Mouse (Mus musculus) heart, postnatal 0 days (tissue): Measurements from ENCODE around the gene Tigit. TPM values are rescaled to one million over a fixed set of nuclear protein-coding genes. Genes with fewer than 3 reads are reported as not detected.

ENCODE experiments used
- ATAC-seq: fragments of 200-750 bp; cut with Nextera tagmentation; 2 replicates; pipeline ENCODE4 v1.8.0; 2017; ENCODE audit warnings: low read depth, moderate number of reproducible peaks, moderate library complexity; ENCODE audit not compliant: insufficient read depth
- DNase-seq: peaks from one replicate; pipeline ENCODE4 v3.0.0-alpha.2; 2016; ENCODE audit warnings: low spot score
- H3K27ac ChIP-seq: fragments of 300-500 bp; sonication (generic); 2 replicates; pipeline ENCODE4 v1.5.1; 2014; ENCODE audit warnings: low read depth, mild to moderate bottlenecking
- H3K27me3 ChIP-seq: fragments of 300-500 bp; sonication (generic); 2 replicates; pipeline ENCODE4 v1.6.1; 2014; ENCODE audit warnings: low read length, mixed read lengths; ENCODE audit not compliant: control insufficient read depth, insufficient read depth
- H3K36me3 ChIP-seq: fragments of 300-500 bp; sonication (generic); replicated peaks from 2 replicates; pipeline ENCODE4 v1.6.1; 2014; ENCODE audit warnings: low read length, mixed read lengths; ENCODE audit not compliant: control insufficient read depth, insufficient read depth
- H3K4me1 ChIP-seq: fragments of 300-500 bp; sonication (generic); 2 replicates; pipeline ENCODE4 v1.6.1; 2014; ENCODE audit warnings: antibody characterized with exemption; ENCODE audit not compliant: control insufficient read depth, insufficient read depth
- H3K4me2 ChIP-seq: fragments of 300-500 bp; sonication (generic); 2 replicates; pipeline ENCODE4 v1.6.1; 2014; ENCODE audit warnings: low read depth, mild to moderate bottlenecking, low read length, moderate library complexity
- H3K4me3 ChIP-seq: fragments of 300-500 bp; sonication (generic); 2 replicates; pipeline ENCODE4 v1.5.1; 2014; ENCODE audit warnings: low read depth, low read length
- H3K9ac ChIP-seq: fragments of 300-500 bp; sonication (generic); replicated peaks from 2 replicates; pipeline ENCODE4 v1.6.1; 2014; ENCODE audit warnings: low read depth, low read length, mixed read lengths
- H3K9me3 ChIP-seq: fragments of 300-500 bp; sonication (generic); replicated peaks from 2 replicates; pipeline ENCODE4 v1.6.1; 2016; ENCODE audit warnings: low read length; ENCODE audit not compliant: control insufficient read depth
- CTCF ChIP-seq: IDR thresholded peaks from 2 replicates; pipeline ENCODE4 v1.5.1; 2016; ENCODE audit warnings: antibody characterized with exemption, control low read depth, low read depth
- EP300 ChIP-seq: IDR thresholded peaks from 2 replicates; pipeline ENCODE4 v1.6.1; 2016; ENCODE audit warnings: antibody characterized with exemption, low read depth
- WGBS: fragments of 180-500 bp; shearing (Covaris S2); extraction: QIAGEN DNeasy Blood & Tissue Kit; methylation state at CpG from one replicate; pipeline ENCODE4 v1.1.7; 2014; 5-methylcytosine and 5-hydroxymethylcytosine counted together
- polyA plus RNA-seq: library from polyadenylated mRNA; unstranded; fragments of >200 nt; fragmentation: Nextera tagmentation; extraction: Ambion mirVana; gene quantifications from 2 replicates; pipeline ENCODE4 v1.2.1, GENCODE M21; 2015
- total RNA-seq: library from RNA; depleted of rRNA; stranded (reverse); fragments of >200 nt; gene quantifications from 2 replicates; pipeline ENCODE4 v1.2.3, GENCODE M21; 2014; ENCODE audit warnings: low replicate concordance

Gene Tigit
- total and polyA plus RNA-seq, 2 experiments from 2014 or later = not detected

DNA sequence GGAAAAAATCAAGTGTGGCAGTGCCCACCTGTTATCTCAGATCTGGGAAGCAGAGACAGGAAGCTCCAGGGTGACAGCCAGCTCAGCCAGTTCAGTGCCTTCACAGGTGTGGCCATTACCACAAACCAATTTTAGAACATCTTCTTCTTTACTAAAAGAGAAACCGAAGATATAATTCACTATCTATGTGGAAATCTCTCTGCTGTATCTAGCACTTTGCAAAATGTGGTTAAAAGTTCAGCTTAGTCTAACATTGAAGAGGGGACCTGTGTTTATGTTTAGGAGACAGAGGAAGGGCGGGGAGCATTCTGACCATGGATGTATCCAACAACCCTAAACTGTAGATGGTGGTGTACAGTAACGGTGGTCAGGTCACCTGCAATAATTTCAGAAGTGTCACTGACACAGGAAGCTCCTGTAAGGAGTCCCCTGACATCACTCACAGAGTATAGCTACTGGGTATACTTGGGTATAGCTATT, 26.3 kb upstream of the Tigit start:
- Histone ChIP-seq H3K27ac (no peak overlapping the region), H3K27me3 (no peaks in the 10 kb centered on the region), H3K9me3 (no peaks in the 10 kb centered on the region), H3K4me1 (no peaks in the 10 kb centered on the region), H3K36me3 (no peaks in the 10 kb centered on the region), H3K4me3 (no peak overlapping the region), H3K4me2 (no peak overlapping the region), H3K9ac (no peak overlapping the region)
- TF ChIP-seq EP300 (no peak), CTCF (no peak)
- 88% methylated on average over 3 of the region's 3 CpGs for WGBS
- no peak for ATAC-seq
- DNase-seq = no peak

DNA sequence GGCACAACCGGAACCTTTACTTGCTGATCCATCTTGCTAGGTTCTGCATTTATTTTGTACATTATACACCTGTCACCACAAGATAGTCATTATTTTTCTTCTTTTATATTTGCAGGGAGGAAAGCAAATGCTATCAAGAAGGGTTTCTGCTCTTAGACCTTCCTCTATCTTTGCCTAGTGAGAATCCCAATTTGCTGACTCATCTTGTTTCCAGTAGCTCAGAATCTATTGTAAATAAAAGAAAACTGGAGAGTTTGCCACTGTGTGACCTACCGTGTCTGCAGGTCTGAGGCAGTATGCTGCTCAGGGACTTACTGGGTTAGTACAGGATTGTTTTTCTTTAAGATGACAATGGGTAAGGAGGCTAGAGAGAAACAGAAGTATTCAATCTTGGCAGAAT, 24.0 kb upstream of the Tigit start:
- Histone ChIP-seq H3K9me3 (no peaks in the 10 kb centered on the region), H3K4me3 (no peak overlapping the region), H3K27me3 (no peaks in the 10 kb centered on the region), H3K36me3 (no peaks in the 10 kb centered on the region), H3K9ac (no peak overlapping the region), H3K4me2 (no peak overlapping the region), H3K4me1 (no peaks in the 10 kb centered on the region), H3K27ac (no peak overlapping the region)
- 79% methylated on average over 2 of the region's 2 CpGs for WGBS
- TF ChIP-seq CTCF (no peak), EP300 (no peak)
- ATAC-seq = no peak
- DNase-seq = no peak

- no peaks in the 10 kb centered on the region for H3K9me3 ChIP-seq
- TF ChIP-seq CTCF (no peak), EP300 (no peak)
- no peaks in the 10 kb centered on the region for H3K27me3 ChIP-seq
- H3K4me3 ChIP-seq = no peak overlapping the region
- no peak overlapping the region for H3K27ac ChIP-seq
- H3K4me2 ChIP-seq = no peak overlapping the region
- no peaks in the 10 kb centered on the region for H3K4me1 ChIP-seq
- H3K9ac ChIP-seq = no peak overlapping the region
- no peaks in the 10 kb centered on the region for H3K36me3 ChIP-seq
- 74% methylated on average over 3 of the region's 3 CpGs for whole genome bisulfite sequencing
- DNase-seq (no peak), ATAC-seq (no peak)
Measured at GRCm38 (mm10) chr16:43674400-43674799, 10.5 kb upstream of the Tigit start.

GRCm38 (mm10) chr16:43672697-43673096, 8.8 kb upstream of the Tigit start:
- H3K4me3 ChIP-seq = no peak overlapping the region
- no peak for ATAC-seq
- no peak for TF ChIP-seq EP300
- TF ChIP-seq CTCF = no peak
- no peak for DNase-seq
- H3K4me2 ChIP-seq = no peak overlapping the region
- H3K4me1 ChIP-seq = no peaks in the 10 kb centered on the region
- no peaks in the 10 kb centered on the region for H3K36me3 ChIP-seq
- H3K9me3 ChIP-seq = no peaks in the 10 kb centered on the region
- H3K27ac ChIP-seq = no peak overlapping the region
- H3K27me3 ChIP-seq = no peaks in the 10 kb centered on the region
- H3K9ac ChIP-seq = no peak overlapping the region

DNA sequence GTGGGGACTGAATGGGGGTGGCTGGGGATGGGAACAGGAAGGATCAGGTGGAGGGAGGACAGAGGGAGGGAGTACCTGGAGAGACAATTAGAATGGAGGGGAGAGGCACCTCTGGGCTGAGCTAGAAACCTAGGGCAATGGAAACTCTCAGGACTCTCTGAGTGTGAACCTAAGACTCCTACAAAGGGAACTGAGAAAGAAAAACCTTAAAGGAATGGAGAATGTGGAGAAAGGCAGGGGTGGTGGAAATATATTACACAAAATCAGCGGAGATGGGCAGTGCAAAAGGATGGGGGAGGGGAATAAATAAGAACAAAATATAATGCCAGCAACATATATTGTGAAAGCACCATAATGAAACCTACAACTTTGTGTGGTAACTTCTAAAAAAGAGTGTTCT, 8.0 kb upstream of the Tigit start:
- Histone ChIP-seq H3K36me3 (no peaks in the 10 kb centered on the region), H3K27ac (no peak overlapping the region), H3K4me3 (no peak overlapping the region), H3K27me3 (no peaks in the 10 kb centered on the region), H3K4me1 (no peaks in the 10 kb centered on the region), H3K9me3 (no peaks in the 10 kb centered on the region), H3K9ac (no peak overlapping the region), H3K4me2 (no peak overlapping the region)
- DNase-seq = no peak
- TF ChIP-seq EP300 = no peak
- WGBS = 94% methylated on average over 1 of the region's 1 CpGs
- no peak for ATAC-seq

GRCm38 (mm10) chr16:43668294-43668693, 4.3 kb upstream of the Tigit start:
- no peak for DNase-seq
- Histone ChIP-seq H3K4me3 (no peak overlapping the region), H3K9ac (no peak overlapping the region), H3K4me2 (no peak overlapping the region), H3K4me1 (no peaks in the 10 kb centered on the region), H3K27ac (no peak overlapping the region), H3K36me3 (no peaks in the 10 kb centered on the region), H3K9me3 (no peaks in the 10 kb centered on the region), H3K27me3 (no peaks in the 10 kb centered on the region)
- WGBS = 94% methylated on average over 3 of the region's 3 CpGs
- no peak for TF ChIP-seq EP300
- TF ChIP-seq CTCF = no peak
- no peak for ATAC-seq
